Mouse (Mus musculus) bone marrow macrophage, adult 2 months (primary cell): Measurements from ENCODE around the gene Pard3. TPM values are rescaled to one million over a fixed set of nuclear protein-coding genes. Genes with fewer than 3 reads are reported as not detected.
"Not testable (repeated sequence)": the region's sequence is repeated elsewhere in the genome, so short reads cannot be mapped to it uniquely, and the experiment has no call there.

Experiments used
- H3K27ac ChIP-seq: 2 replicates; pipeline ENCODE4 v1.5.1; 2012; ENCODE audit warnings: low read depth, low read length; ENCODE audit not compliant: insufficient read depth
- H3K4me1 ChIP-seq: 2 replicates; pipeline ENCODE4 v1.6.1; 2012; ENCODE audit warnings: low read length; ENCODE audit not compliant: control insufficient read depth, insufficient read depth
- H3K4me3 ChIP-seq: 2 replicates; pipeline ENCODE4 v1.5.1; 2012; ENCODE audit warnings: mild to moderate bottlenecking, low read length, moderate library complexity; ENCODE audit not compliant: insufficient read depth
- CTCF ChIP-seq: IDR thresholded peaks from 2 replicates; pipeline ENCODE4 v1.5.1; 2012; ENCODE audit warnings: low read depth, mild to moderate bottlenecking, low read length, moderate library complexity
- POLR2A ChIP-seq: IDR thresholded peaks from 2 replicates; pipeline ENCODE4 v1.6.1; 2012; ENCODE audit warnings: mild to moderate bottlenecking, low read depth, low read length, borderline replicate concordance
- polyA plus RNA-seq: library from polyadenylated mRNA; stranded (reverse); fragments of >200 nt; gene quantifications from 2 replicates; pipeline ENCODE4 v1.2.4, GENCODE M21; 2012; ENCODE audit not compliant: missing spikeins, insufficient read depth, insufficient read length

Pard3 gene
- polyA plus RNA-seq, 1 experiment: 0.11 TPM

DNA sequence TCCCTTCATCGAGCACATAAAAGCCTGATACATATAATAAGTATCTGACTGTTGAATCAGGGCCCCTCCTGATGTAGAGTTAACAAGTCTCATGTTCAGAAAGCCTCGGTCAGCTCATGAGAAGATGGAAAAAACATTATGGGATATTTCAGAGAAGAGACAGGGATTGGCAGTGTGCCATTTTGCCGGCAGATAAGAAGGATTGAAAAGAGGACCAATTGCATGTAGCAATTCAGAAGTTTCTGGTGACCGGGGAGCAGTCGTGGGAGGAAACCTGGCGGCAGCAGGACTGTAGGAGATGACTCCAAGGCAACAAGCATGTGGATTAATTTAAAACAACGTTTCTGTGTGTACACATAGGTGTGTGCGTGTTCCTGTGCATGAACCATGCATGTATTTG lies 93.4 kb downstream of the Pard3 start:
- no peaks in the 10 kb centered on the region for H3K4me1 ChIP-seq
- H3K27ac ChIP-seq: no peak overlapping the region
- no peak for TF ChIP-seq POLR2A
- TF ChIP-seq CTCF: no peak
- no peak overlapping the region for H3K4me3 ChIP-seq

- H3K4me3 ChIP-seq: no peak overlapping the region
- H3K27ac ChIP-seq: no peak overlapping the region
- no peaks in the 10 kb centered on the region for H3K4me1 ChIP-seq
- no peak for TF ChIP-seq CTCF
Measured at GRCm38 (mm10) chr8:127159421-127159966, 95.8 kb downstream of the Pard3 start.

DNA sequence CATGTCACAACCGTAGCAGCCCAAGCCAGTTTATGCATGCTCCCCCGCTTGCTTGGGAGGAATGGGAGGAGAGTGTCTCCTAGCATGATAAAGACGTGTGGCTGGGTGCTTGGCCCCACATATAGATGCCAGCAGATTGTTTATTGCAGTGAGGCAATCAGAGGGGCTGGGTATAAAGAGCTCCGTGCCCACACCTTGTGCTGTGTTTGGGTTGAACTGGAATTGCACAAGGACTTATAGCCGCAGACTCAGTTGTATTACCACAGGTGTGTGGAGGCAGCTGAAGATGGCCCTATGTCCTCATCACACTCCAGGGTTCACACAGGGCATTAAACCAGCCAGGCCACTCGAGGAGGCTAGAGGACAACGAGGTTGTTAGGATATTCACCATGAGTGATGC lies 98.2 kb downstream of the Pard3 start:
- no peak overlapping the region for H3K27ac ChIP-seq
- TF ChIP-seq CTCF (no peak), POLR2A (no peak)
- H3K4me1 ChIP-seq: no peaks in the 10 kb centered on the region
- H3K4me3 ChIP-seq: no peak overlapping the region

DNA sequence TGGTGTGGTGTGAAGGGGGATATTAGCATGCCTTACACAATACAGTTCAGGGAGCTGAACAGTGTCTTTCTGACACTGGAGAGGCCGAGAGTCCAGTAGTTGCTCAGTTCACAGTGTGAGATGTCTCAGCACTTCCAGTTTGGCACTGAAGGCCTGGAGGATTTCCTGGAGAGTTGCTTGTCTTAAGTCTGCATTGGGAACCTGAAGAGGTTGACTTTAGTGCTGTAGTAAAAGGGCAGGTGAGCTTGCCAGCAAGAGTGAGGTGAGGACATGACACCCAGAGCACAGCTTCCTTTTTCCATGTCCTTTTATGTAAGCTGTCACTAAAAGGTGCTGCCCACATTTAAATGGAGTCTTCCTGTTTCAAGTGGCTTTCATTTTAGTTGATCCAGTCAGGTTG lies 99.1 kb downstream of the Pard3 start:
- TF ChIP-seq POLR2A: no peak
- TF ChIP-seq CTCF: no peak
- Histone ChIP-seq H3K27ac (no peak overlapping the region), H3K4me1 (no peaks in the 10 kb centered on the region), H3K4me3 (no peak overlapping the region)

DNA sequence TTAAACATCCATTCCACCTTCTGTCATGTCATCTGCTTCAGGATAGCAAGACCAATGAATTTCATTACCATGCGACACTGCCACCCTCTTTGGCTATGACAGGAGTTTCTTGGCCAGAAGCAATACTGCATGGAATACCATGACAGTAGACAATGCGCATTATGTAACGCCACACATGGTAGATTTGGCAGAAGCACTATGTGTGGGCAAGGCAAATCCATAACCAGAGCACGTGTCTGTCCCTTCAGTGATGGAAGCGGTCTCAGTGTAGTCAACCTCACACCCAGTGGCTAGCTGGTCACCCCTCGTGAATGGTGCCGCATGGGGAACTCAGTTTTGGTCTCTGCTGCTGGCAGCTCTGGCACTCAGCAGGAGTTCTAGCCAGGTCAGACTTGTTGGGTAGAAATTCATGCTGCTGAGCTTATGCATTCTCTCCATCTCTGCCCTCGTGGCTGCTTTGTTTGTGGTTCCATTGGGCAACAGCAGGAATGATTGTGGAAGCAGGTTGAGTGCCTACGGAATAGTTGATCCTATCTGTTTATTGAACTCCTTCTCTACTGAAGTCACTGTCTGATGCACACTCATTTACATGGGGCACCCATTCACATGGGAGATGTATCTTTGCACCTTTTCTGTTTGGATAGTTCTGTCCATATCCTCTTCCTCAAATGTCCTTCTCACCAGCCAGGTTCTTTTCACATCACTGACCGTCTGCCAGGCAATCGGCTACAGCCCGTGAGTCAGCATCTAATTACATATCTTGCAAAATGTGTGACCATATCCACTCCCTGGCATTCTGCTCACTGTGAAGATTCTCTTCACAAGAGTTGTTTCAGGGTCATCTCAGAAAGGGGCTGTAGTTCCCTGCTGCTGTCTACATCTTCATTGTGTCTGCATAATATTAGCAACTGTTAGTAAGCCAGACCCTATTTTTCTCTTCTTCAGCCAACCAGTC lies 100.9 kb downstream of the Pard3 start:
- Histone ChIP-seq H3K4me1 (no peaks in the 10 kb centered on the region), H3K4me3 (no peak overlapping the region), H3K27ac (no peak overlapping the region)
- TF ChIP-seq CTCF (no peak), POLR2A (no peak)

DNA sequence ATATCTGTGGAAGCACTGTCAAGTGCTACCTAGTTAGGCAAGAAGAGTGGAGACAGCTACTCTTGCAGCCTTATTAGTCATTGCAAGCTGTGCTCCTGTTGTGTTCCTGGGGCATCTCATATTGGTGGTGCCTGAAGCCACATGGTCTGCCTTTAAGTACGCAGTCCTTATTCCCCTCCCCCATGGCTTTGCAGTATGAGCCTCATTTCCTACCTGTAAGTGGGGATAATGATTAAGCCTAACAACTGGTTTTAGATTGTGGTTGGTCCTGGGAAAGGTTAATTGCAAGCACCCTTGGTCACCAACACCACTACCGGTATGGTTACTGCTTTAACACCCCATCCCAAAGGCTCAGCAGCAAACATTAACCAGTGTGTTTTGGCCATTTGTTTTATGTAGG lies 104.8 kb downstream of the Pard3 start:
- no peak for TF ChIP-seq CTCF
- TF ChIP-seq POLR2A: no peak
- Histone ChIP-seq H3K4me1 (no peaks in the 10 kb centered on the region), H3K4me3 (no peak overlapping the region), H3K27ac (no peak overlapping the region)

DNA sequence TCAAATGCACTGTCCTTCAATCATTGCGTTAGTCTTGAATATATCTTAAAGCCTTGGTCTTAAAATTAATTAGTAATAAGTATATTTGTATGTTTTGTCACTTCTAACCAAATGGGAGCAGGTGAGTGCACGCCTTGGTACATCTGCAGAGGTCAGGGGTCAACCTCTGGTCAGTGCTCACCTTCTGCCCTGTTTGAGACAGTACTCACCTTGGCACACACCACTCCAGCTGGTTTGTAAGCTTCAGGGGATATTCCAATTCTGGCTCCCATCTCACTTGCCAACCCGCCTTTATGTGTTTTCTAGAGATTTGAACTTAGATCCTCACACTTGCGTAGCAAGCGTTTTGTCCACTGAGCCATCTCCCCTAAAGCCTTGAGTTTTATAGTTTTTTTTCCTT lies 105.7 kb downstream of the Pard3 start:
- Histone ChIP-seq H3K4me3 (no peak overlapping the region), H3K4me1 (no peaks in the 10 kb centered on the region), H3K27ac (no peak overlapping the region)
- TF ChIP-seq CTCF (no peak), POLR2A (no peak)

DNA sequence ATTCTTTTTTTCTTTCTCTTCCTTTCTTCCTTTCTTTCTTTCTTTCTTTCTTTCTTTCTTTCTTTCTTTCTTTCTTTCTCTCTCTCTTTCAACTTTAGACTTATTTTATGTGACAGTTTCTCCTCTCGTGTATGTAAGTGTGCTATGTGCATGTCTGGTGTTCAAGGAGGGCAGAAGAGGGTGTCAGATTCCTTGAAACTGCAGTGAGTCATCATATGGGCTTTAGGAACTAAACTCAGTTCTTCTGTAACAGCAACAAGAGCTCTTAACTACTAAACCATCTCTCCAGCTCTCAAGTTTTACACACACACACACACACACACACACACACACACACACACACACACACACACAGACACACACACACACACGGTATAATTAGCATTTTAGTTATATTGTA lies 106.7 kb downstream of the Pard3 start:
- not testable (repeated sequence) for H3K4me1 ChIP-seq, H3K4me3 ChIP-seq, H3K27ac ChIP-seq

- H3K27ac ChIP-seq: no peak overlapping the region
Measured at GRCm38 (mm10) chr8:127170930-127171329, 107.2 kb downstream of the Pard3 start.

DNA sequence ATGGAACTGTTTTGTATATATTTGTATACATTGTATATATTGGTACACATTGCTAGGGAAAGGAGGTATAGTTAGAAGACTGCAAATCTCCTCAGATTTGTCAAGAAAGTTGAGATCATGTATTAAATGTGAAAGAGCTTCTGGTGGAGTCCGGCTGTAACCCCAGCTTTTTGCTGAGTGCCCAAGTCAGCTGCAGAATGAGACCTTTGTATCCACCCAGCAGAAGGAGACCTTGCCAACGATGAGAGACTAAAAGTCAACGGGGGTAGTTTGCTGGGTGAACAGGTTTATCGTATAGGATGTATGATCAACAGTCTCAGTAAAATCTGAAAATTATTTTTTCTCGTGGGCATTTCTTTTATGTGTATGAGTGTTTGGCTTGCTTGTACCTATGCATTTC lies 109.8 kb downstream of the Pard3 start:
- TF ChIP-seq POLR2A (no peak), CTCF (no peak)
- H3K4me3 ChIP-seq: no peak overlapping the region
- no peak overlapping the region for H3K27ac ChIP-seq
- H3K4me1 ChIP-seq: no peaks in the 10 kb centered on the region

More at GRCm38 (mm10) chr8:127170930-127171329, 107.2 kb downstream of the Pard3 start:
- Histone ChIP-seq H3K4me3 (no peak overlapping the region), H3K4me1 (no peaks in the 10 kb centered on the region)
- TF ChIP-seq POLR2A (no peak), CTCF (no peak)

GRCm38 (mm10) chr8:127174411-127174810 lies 110.7 kb downstream of the Pard3 start:
- Histone ChIP-seq H3K4me3 (no peak overlapping the region), H3K27ac (no peak overlapping the region), H3K4me1 (no peaks in the 10 kb centered on the region)
- TF ChIP-seq POLR2A (no peak), CTCF (no peak)
